Mouse (Mus musculus) gastrocnemius, postnatal 10 days (tissue): ENCODE results near the gene Ermp1. TPM values are rescaled to one million over a fixed set of nuclear protein-coding genes. Genes with fewer than 3 reads are reported as not detected.

Experiments
- DNase-seq: peaks from one replicate; pipeline ENCODE4 v3.0.0; 2021; ENCODE audit warnings: mixed read lengths
- total RNA-seq, 2 experiments: library from RNA; stranded (reverse); gene quantifications; 2 replicates each; pipeline ENCODE4 v1.2.3; 2021

The Ermp1 gene
- total RNA-seq, 2 experiments from 2014 or later: 9.7 to 10.3 TPM

- DNase-seq: no peak
Observed at GRCm38 (mm10) chr19:29661974-29662580, 13.9 kb upstream of the Ermp1 start.

- DNase-seq: no peak
Observed at GRCm38 (mm10) chr19:29660835-29661764, 12.9 kb upstream of the Ermp1 start.

DNA sequence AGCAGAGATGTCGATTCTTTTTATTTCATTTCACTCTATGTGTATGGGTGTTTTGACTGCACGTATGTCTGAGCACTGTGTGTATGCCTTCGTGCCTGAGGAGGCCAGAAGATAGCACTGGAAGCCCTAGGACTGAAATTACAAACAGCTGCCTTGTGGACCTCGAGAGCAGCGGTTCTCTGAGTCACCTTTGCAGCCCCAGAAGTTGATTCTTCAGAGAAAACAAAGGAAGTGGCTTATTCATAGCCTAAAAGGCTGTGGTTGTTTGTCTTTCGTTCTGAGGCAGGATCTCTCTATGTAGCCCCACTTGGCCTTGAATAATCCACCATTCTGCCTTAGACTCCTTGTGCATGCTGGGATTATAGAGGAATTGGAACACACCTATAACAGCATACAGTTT, 11.5 kb upstream of the Ermp1 start:
- DNase-seq: no peak

GRCm38 (mm10) chr19:29658836-29659235, 10.6 kb upstream of the Ermp1 start:
- DNase-seq: no peak

GRCm38 (mm10) chr19:29657558-29657957, 9.3 kb upstream of the Ermp1 start:
- DNase-seq: no peak

GRCm38 (mm10) chr19:29657033-29657432, 8.8 kb upstream of the Ermp1 start:
- no peak for DNase-seq

DNA sequence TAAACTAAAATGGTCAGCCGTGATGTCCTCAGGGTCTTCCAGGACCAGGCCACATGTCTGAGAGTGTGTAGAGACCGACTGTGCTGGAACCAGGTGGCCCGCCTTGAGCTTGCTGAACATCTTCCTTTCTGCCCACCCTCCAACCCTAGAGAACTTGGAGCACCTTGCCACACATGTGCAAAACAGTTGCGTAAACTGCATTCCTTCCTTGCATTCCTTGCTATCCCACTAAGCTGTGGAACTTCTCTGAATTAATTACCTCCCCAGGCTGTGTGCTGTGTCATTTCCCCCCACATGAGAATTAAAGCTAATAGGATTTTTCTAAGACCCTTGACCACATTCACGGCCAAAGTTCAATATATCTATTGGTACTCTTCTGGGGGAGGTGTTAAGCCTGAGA, 8.4 kb upstream of the Ermp1 start:
- no peak for DNase-seq

DNA sequence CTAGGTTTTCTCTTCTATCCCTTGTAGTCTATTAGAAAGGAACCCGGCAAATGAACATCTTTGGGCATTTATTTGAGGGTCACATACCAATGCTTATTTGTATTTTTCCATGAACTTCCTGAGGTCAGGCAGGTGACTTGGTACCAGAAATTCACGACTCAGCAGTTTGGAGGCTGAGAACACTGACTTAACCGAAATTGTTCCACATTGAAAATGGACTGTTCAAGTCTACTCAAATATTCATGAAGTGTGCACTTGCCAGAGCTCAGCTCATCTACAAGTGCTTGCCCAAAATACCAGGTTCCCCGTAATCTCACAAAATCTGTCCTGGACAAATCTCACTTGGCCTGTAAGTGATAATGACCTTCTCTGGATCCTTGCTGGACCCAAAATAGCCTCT, 7.8 kb upstream of the Ermp1 start:
- DNase-seq: no peak

DNA sequence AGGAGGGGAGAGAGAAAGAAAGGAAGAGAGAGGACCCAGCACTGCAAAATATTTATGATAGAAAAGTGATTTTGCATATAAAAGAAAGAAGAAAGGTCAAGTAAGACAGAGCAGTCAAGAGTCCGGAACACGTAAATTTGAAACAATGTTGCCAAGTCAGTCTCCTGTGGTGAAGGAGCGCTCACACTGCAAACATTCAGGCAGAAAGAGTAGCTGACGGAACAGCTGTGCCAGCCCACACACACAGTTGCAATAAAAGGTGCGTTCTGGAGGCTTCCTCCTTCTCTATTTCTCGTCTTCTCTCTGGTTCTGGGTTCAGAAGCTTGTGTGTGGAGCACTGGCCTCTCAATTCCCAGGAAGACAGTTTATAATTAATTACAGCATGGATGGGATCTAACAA, 6.9 kb upstream of the Ermp1 start:
- no peak for DNase-seq

DNA sequence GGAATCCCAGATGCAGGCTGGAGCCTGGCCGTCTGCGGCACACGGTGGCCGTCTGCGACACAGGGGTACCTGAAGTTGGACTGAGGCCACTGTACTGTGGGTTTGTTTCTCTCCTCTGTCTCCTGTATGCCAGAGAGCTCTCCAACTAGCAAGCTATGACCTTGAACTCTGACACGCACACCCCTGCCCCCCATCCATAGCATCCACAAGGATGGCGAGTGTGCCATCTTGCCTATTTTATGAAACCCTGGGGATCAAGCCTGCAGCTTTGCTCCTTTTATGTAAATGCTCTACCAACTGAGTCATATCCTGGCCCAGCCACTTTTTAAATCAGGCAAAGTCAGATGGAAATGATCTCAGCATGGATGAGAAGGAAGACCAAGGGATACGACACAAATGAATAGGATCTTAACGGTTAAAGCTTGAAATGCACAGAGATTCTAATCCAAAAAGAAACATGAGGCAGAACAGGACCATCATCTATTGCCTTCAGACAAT, 5.6 kb upstream of the Ermp1 start:
- no peak for DNase-seq

- no peak for DNase-seq
Observed at GRCm38 (mm10) chr19:29649683-29650082, 1.5 kb upstream of the Ermp1 start.

DNA sequence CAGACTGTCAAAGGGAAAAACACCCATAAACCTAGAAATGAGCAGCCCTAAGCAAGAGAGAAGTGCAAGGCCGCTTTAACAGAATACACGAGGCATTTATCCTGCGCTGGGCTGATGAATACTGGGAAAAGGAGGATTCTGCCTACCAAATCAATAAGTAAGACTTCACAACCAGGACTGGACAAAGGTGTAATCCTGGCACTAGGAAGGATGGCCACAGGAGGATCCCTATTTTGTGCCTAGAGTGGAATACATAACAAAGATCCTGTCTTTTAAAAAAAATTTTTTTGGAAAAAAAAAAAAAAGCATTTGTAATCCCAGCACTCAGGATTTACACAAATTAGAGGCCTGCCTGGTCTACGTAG, 317 bp upstream of the Ermp1 start:
- DNase-seq: no peak

DNA sequence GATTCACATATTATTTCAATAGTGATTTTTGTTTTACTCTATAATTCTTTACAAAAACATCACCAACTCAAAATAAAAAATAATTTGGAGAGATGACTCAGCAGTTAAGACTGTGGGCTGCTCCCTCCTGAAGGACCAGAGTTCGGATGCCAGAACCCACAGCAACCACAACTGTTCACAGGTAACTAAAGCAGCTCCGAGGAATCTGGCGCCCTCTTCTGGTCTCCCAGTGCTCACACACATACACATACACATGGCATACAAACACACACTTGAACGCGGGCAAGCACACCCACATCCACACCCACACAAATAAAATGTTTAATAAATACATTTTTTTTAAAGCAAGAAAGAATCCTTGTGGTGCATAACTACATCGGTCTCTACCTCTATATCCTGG, 3.5 kb downstream of the Ermp1 start:
- no peak for DNase-seq

DNA sequence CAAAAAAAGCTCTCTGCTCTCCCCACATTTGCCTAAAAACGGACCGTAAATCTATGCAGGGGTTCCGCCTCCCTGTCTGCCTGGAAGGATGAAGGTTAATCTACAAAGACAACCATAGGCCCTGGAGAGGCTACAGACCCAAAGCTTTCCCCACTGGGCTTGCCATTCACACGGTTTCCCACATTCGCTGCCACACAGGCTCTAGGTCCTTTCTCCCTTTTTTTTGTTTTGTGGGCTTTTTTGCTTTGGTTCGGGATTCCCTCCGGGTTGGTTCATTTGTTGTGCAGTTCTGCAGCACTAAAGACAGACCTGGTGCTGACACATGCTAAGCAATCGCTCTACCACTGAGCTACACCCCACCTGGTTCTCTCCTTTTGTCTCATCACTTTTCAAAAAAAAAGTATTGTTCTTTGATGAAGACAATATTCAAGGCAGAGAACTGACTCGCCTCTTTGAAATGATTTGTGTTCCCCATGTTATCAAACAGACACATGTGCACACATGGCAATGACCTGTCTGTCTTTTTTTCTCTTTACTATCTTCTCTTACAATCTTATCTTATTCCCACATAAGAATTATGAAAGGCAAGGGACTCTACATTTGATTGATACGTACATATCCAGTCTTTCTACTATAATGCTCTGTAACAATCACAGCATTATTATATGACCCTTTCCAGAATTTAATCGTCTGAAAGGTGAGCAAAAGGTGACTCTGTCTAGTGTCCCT, 4.9 kb downstream of the Ermp1 start:
- no peak for DNase-seq

DNA sequence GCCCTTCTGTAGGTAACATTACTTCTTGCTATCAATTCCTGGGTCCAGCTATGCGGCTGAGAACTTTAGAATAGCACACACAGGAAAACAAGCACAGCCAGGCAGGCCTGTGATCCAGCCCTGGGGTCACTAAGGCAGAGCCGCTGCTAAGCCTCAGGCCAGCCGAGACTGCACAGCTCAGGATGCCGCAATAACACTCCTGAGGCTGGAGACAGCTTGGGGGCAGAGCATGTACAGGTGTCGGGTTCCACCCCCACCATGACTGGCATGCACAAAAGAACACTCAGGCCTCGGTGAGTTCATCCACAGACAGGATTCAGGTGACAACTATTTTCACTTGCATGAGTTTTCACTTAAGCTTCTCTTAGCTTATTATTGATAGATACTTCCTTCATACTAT, 6.0 kb downstream of the Ermp1 start:
- DNase-seq: no peak

- DNase-seq: no peak
Observed at GRCm38 (mm10) chr19:29641510-29641909, 6.7 kb downstream of the Ermp1 start.

DNA sequence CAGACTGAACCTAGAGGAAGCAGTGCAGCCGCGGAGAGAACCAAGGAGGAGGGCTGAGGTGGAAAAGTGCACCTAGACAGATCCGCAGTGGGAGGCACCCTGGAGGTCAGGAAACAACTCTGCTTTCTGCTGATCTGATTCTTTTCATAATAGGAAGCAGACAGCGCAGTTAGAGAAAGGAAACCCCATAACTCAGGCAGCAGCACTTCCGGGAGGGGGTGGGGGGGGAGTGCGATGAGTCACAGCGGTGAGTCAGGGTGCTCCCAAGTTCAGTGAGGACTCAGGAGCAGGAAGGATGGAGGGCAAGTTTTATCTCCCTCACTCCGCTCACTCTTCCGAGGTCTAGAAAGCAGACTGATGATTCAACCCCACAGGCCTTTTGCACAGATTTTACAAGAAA, 7.2 kb downstream of the Ermp1 start:
- DNase-seq: no peak

DNA sequence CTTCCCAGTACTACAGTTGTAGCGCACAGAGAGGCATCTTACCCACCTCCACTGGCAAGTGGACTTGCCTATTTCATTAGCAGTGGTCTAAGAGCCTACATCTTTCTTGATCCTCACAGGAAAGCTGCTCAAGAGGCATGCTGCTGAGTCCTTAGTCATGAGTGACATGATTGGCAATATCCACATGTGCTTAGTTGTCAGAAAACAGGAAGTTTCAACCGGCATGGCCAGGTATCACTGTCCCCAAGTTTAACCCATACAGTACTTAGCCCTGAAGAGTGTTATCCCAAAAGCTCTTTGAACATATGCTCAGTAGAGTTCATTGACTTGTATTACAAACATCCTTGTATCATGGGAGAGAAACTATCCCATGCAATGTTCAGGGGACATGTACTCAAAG, 36.1 kb downstream of the Ermp1 start:
- no peak for DNase-seq

DNA sequence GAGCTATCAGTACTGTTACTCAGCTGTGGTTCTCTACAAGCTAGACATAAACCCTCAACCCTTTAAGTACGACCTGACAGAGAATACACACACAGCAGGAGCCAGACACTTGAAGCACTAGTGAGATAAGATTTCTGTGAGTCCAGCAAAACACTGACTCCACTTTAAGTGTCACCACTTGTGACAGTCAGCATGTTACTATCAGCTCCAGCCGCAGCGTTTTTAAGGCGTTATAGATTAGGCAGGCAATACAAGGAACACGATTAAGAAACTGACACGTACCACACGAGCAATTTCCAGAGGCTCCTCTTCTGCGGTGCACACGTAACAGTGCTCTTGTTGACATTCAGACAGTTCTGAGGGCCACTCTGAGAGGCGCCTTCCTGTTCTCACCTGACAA, 37.3 kb downstream of the Ermp1 start:
- DNase-seq: no peak

- DNase-seq: no peak
Observed at GRCm38 (mm10) chr19:29608212-29608611, 40.0 kb downstream of the Ermp1 start.

DNA sequence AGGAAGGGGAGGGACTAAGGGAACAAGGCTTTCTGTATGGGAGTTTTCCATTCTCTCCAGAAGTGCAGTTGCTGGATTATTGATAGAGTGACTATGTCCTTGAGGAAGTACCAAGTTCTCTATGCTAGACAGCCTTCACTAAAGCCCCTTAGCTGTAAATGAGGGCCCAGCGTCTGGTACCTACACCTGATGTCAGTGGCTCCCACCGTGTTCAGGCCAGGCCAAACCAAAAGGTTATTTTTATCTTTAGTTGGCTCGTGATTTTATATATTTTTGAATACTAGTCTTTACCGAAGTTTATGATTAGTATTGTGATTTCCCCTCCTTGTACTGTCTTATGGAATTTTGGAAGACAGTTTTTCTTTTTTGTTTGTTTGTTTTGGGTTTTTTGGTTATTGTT, 40.7 kb downstream of the Ermp1 start:
- no peak for DNase-seq

GRCm38 (mm10) chr19:29604653-29605052, 43.6 kb downstream of the Ermp1 start:
- DNase-seq: no peak
